8 mouse cellular contexts compared by ENCODE assay signal in genomic region chr6:83165607-83166242, GRCm38 (mm10). TPM values are rescaled to one million over a fixed set of nuclear protein-coding genes. Genes with fewer than 3 reads are reported as not detected.
DNase-seq lines count a peak whose midpoint lies in the region; ATAC-seq and TF ChIP-seq lines count a peak whose summit lies in the region.

TSS of gene Dctn1 (plus strand) at chr6:83165920.

- H3K9me3 ChIP-seq in forebrain, embryonic 10.5 days: no peaks in the 10 kb centered on the region
- no peaks in the 10 kb centered on the region for H3K9me3 ChIP-seq in heart, embryonic 15.5 days (replicated peaks)
- no peaks in the 10 kb centered on the region for H3K9me3 ChIP-seq in liver, embryonic 14.5 days (ENCODE audit: control insufficient read depth, low read length)
- H3K9me3 ChIP-seq in neural tube, embryonic 11.5 days (ENCODE audit: control insufficient read depth, low read length): no peaks in the 10 kb centered on the region
- H3K9me3 ChIP-seq in stomach, postnatal 0 days (ENCODE audit: control insufficient read depth, low read length): no peaks in the 10 kb centered on the region

- H3K4me1 ChIP-seq in forebrain, embryonic 10.5 days: peaks cover 43% of the 10 kb centered on the region
- H3K4me1 ChIP-seq in heart, embryonic 15.5 days (replicated peaks): peaks cover 40% of the 10 kb centered on the region
- peaks cover 8 to 12% of the 10 kb centered on the region in 2 experiments for H3K4me1 ChIP-seq in liver, embryonic 14.5 days (replicated peaks; ENCODE audit: control insufficient read depth in 2 of 2, insufficient read depth in 2 of 2, low read length in 1 of 2)
- peaks cover 12% of the 10 kb centered on the region; the same call in 1 of the 2 replicates for H3K4me1 ChIP-seq in neural tube, embryonic 11.5 days (ENCODE audit: control insufficient read depth, insufficient read depth, low read length)
- H3K4me1 ChIP-seq in stomach, postnatal 0 days (replicated peaks; ENCODE audit: control insufficient read depth, insufficient read depth): peaks cover 5% of the 10 kb centered on the region

- TF ChIP-seq CTCF in liver, embryonic 14.5 days (IDR thresholded peaks at IDR 0.05; ENCODE audit: low read depth): peak; percentile 97
- TF ChIP-seq CTCF in stomach, postnatal 0 days (IDR thresholded peaks at IDR 0.05; ENCODE audit: low read depth): peak; percentile 96

- peaks cover 27% of the 10 kb centered on the region for H3K27me3 ChIP-seq in forebrain, embryonic 10.5 days (ENCODE audit: poor library complexity, severe bottlenecking)
- peaks cover 20% of the 10 kb centered on the region for H3K27me3 ChIP-seq in heart, embryonic 15.5 days
- peaks cover 28% of the 10 kb centered on the region for H3K27me3 ChIP-seq in liver, embryonic 14.5 days (ENCODE audit: control insufficient read depth, insufficient read depth, low read length)
- peaks cover 20% of the 10 kb centered on the region for H3K27me3 ChIP-seq in neural tube, embryonic 11.5 days (ENCODE audit: control insufficient read depth, insufficient read depth, low read length)
- peaks cover 12% of the 10 kb centered on the region; the same call in 1 of the 2 replicates for H3K27me3 ChIP-seq in stomach, postnatal 0 days (ENCODE audit: control insufficient read depth, insufficient read depth, low read length)

- TF ChIP-seq EP300 in liver, embryonic 14.5 days (IDR thresholded peaks at IDR 0.05; ENCODE audit: low read depth): peak; percentile 64
- TF ChIP-seq EP300 in stomach, postnatal 0 days (optimal IDR thresholded peaks at IDR 0.05): peak; percentile 62

- peak within 1 kb of the TSS; percentile 94 for H3K4me3 ChIP-seq in forebrain, embryonic 10.5 days
- peak within 1 kb of the TSS; percentile 96 for H3K4me3 ChIP-seq in heart, embryonic 15.5 days
- peak within 1 kb of the TSS; percentile 89 to 94 for H3K4me3 ChIP-seq in liver, embryonic 14.5 days (ENCODE audit: insufficient read depth in 1 of 2, low read depth in 2 of 2, low read length in 2 of 2)
- peak within 1 kb of the TSS; percentile 87 for H3K4me3 ChIP-seq in neural tube, embryonic 11.5 days (ENCODE audit: low read depth, low read length)
- H3K4me3 ChIP-seq in stomach, postnatal 0 days (ENCODE audit: low read depth, low read length): peak within 1 kb of the TSS; percentile 94

- peak within 1 kb of the TSS; percentile 69 for H3K4me2 ChIP-seq in heart, embryonic 15.5 days
- peak within 1 kb of the TSS; percentile 91 for H3K4me2 ChIP-seq in liver, embryonic 14.5 days (ENCODE audit: low read depth)
- H3K4me2 ChIP-seq in neural tube, embryonic 11.5 days (ENCODE audit: low read depth): peak within 1 kb of the TSS; percentile 87
- H3K4me2 ChIP-seq in stomach, postnatal 0 days (replicated peaks; ENCODE audit: low read depth): peak within 1 kb of the TSS; percentile 70

- peak within 1 kb of the TSS; percentile 99 for H3K27ac ChIP-seq in forebrain, embryonic 10.5 days
- H3K27ac ChIP-seq in heart, embryonic 15.5 days: peak within 1 kb of the TSS; percentile 79
- H3K27ac ChIP-seq in liver, embryonic 14.5 days: peak within 1 kb of the TSS; percentile 54
- peak within 1 kb of the TSS; percentile 72; the same call in 1 of the 2 replicates for H3K27ac ChIP-seq in neural tube, embryonic 11.5 days (ENCODE audit: low read depth, low read length)
- H3K27ac ChIP-seq in stomach, postnatal 0 days (replicated peaks): peak within 1 kb of the TSS; percentile 81

- no peaks in the 10 kb centered on the region for H3K36me3 ChIP-seq in forebrain, embryonic 10.5 days (replicated peaks)
- no peaks in the 10 kb centered on the region for H3K36me3 ChIP-seq in heart, embryonic 15.5 days
- H3K36me3 ChIP-seq in liver, embryonic 14.5 days (replicated peaks; ENCODE audit: control insufficient read depth, insufficient read depth, low read depth): no peaks in the 10 kb centered on the region
- no peaks in the 10 kb centered on the region for H3K36me3 ChIP-seq in neural tube, embryonic 11.5 days (ENCODE audit: control insufficient read depth, insufficient read depth, low read length)
- H3K36me3 ChIP-seq in stomach, postnatal 0 days (ENCODE audit: control insufficient read depth, insufficient read depth, low read length): no peaks in the 10 kb centered on the region

- DNase-seq in c-Kit-negative CD71-positive TER-119-positive erythroid progenitor cells, embryonic 14.5 days (ENCODE audit: low read depth, low spot score): peak; percentile 92
- peak; percentile 94 for DNase-seq in forebrain, embryonic 10.5 days (ENCODE audit: extremely low spot score, low spot score)
- peak; percentile 97 for DNase-seq in kidney, postnatal 25 days
- DNase-seq in liver, embryonic 14.5 days (ENCODE audit: low read depth in 3 of 3, low spot score in 3 of 3): peak; percentile 86 to 89 (median 87)
- peak; percentile 94 for DNase-seq in neural tube, embryonic 11.5 days (ENCODE audit: low spot score)
- peak; percentile 95 for DNase-seq in stomach, postnatal 0 days (ENCODE audit: low spot score)

- ATAC-seq in CD4-positive, CD25-positive, alpha-beta regulatory T cell, adult 4 months: peak; percentile 83
- ATAC-seq in heart, embryonic 15.5 days (replicated peaks; ENCODE audit: insufficient number of reproducible peaks, insufficient read depth, low FRiP score, low read depth): peak; percentile 76
- ATAC-seq in liver, embryonic 14.5 days (ENCODE audit: insufficient read depth): peak; percentile 90
- peak; percentile 76 for ATAC-seq in neural tube, embryonic 11.5 days (ENCODE audit: insufficient read depth, low FRiP score, low TSS enrichment)
- ATAC-seq in stomach, postnatal 0 days (ENCODE audit: low FRiP score, low TSS enrichment): peak; percentile 85

- WGBS in forebrain, embryonic 10.5 days: under 1% methylated on average over 58 of the region's 58 CpGs
- under 1% methylated on average over 49 of the region's 58 CpGs for WGBS in heart, embryonic 15.5 days
- under 1% methylated on average over 58 of the region's 58 CpGs for WGBS in liver, embryonic 14.5 days (ENCODE audit: insufficient replicate concordance)
- under 1% methylated on average over 53 of the region's 58 CpGs for WGBS in neural tube, embryonic 11.5 days
- under 1% methylated on average over 57 of the region's 58 CpGs for WGBS in stomach, postnatal 0 days

- peak within 1 kb of the TSS; percentile 98 for H3K9ac ChIP-seq in heart, embryonic 15.5 days
- peak within 1 kb of the TSS; percentile 93 for H3K9ac ChIP-seq in liver, embryonic 14.5 days (replicated peaks)
- H3K9ac ChIP-seq in neural tube, embryonic 11.5 days (ENCODE audit: low read length): peak within 1 kb of the TSS; percentile 82
- H3K9ac ChIP-seq in stomach, postnatal 0 days (ENCODE audit: low read length): peak within 1 kb of the TSS; percentile 89

RNA-seq across cellular contexts. Expression of gene Dctn1, which starts in this region (rescaled TPM):
- polyA plus RNA-seq in CD4-positive, CD25-positive, alpha-beta regulatory T cell, adult 4 months (2017; shearing (Covaris generic)): 10 to 100 TPM; 14.7 to 18.2 TPM
- 88.8 and 93.8 TPM in 2 replicates for polyA plus RNA-seq in forebrain, embryonic 10.5 days (2016; fragmentation: Nextera tagmentation; extraction: Ambion mirVana)
- polyA plus RNA-seq in heart, embryonic 15.5 days (2015; fragmentation: Nextera tagmentation; extraction: Ambion mirVana): 60.3 and 82.8 TPM in 2 replicates
- polyA plus RNA-seq in liver, embryonic 14.5 days (2012; rRNA removed): 16.9 and 21.1 TPM in 2 replicates
- 22.5 and 24.0 TPM in 2 replicates for polyA plus RNA-seq in liver, embryonic 14.5 days (2014; fragmentation: Nextera tagmentation; extraction: Ambion mirVana)
- 114 and 125 TPM in 2 replicates for polyA plus RNA-seq in neural tube, embryonic 11.5 days (2014; fragmentation: Nextera tagmentation; extraction: Ambion mirVana)
- polyA plus RNA-seq in stomach, postnatal 0 days (2015; fragmentation: Nextera tagmentation; extraction: Ambion mirVana): 42.9 and 43.5 TPM in 2 replicates

Comparison
In these comparisons a context has a peak if more than half of its experiments do, and no peak if none do; other contexts are left out.
1. Peak in every context shown above with its lines: DNase-seq, ATAC-seq, H3K4me3 ChIP-seq and H3K27ac ChIP-seq.